Mouse (Mus musculus): ENCODE measurements at regions not wholly inside any gene's neighbourhood (a gene's known extent, or its start where the extent isn't known, plus 50 kb on each side); places are given as distances from the start of the nearest gene placed in this dataset.

DNA sequence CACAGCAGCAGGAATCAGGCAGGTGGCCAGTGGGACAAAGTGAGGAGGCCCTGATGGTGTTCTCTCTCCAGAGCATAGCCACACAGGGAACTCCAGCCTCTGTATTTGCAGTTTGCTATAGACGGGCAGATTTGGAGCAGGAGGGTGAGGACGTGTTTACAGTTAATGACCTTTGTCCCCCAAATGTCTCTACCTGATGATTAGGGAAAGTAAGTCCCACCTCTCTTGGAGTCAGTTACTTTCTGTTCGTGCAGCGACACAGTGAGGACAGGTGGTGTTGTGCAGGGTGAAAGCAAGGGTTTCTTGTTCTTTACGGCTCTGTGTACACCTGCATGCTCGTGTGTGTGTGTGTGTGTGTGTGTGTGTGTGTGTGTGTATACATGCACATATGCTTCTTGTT, 162.9 kb downstream of the Adra2a start:
- no peak for TF ChIP-seq FLI1 (IDR thresholded peaks at IDR 0.05; ENCODE audit: low read length)
- no peak for TF ChIP-seq GATA1 (IDR thresholded peaks at IDR 0.05; ENCODE audit: borderline replicate concordance, low read length)

Measured in megakaryocyte, embryonic 14.5 days (primary cell).